Mouse (Mus musculus) c-Kit-positive CD71-positive TER-119-positive erythroid progenitor cells, embryonic 14.5 days (primary cell): ENCODE measurements around the gene 2700081O15Rik.
"Not testable (repeated sequence)": the region's sequence is repeated elsewhere in the genome, so short reads cannot be mapped to it uniquely, and the experiment has no call there.

Experiments
- DNase-seq: peaks from one replicate; pipeline ENCODE4 v3.0.0-alpha.2; 2013; ENCODE audit warnings: low spot score

Gene 2700081O15Rik

DNA sequence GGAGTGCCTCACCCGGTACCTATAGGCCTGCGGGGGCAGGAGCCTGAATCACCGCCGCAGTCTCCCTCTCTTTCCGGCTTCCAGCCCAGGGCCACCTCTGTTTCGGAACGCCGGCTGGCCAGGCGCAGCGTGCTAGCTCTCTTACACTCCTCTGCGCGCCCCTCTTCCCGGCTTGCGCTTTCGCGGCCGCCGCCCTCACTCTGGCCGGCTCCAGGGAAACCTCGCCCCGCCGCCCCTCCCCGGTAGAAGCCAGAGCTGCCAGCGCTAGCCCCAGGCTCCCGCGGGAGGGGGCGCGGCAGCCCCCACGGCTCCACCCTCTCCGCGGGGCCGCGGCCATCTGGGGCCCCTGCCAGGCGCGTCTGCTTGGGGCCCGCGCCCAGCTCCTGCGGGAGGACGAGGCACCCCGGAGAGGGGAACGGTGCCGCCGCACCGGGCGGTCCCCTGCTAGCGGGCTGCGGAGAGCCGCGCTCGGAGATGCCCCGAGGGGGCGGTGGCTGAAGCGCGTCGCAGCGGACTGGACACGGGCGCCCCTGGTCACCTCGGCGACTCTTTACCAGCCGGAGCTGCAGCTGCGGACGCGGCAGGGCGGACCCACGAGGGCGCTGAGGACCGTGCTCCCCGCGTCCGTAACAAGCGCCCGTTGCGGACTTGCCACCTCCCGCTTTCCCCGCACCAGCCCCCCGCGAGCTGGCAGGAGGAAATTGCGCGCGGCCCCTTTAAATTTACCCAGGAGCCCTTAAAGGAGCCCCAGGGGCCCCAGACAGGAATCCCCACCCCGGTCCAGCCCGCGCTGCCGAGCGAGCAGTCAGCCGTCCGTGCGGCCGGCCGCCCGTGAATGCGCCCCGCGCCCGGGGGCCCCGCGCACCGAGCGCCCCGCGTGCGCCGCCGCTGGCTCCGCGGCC is at the start of gene 2700081O15Rik:
Gene 2700081O15Rik, plus strand, starts transcription at position 792 of the 902 bp plus-strand sequence.
- DNase-seq, result peak; percentile 49

DNA sequence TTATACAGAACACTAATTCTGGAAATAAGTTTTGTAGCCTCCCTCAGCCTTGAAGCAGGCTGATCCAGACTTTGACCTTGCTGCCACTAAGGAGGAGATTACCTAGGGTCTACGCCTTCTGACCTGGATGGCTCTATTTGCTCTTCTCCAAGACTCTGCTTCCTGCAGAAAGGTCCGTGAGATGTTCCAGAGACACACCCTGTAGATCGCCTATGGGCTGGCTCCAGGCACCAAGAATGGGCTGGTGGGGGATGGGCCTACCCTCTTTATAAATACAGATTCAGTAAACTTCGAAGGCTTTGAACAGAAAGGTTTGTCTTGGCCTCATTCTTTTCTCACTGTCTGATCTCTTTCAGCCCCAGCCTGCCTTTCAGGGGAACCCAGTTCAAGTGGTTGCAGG is 48.0 kb upstream of the 2700081O15Rik start:
- not testable (repeated sequence) for DNase-seq

DNA sequence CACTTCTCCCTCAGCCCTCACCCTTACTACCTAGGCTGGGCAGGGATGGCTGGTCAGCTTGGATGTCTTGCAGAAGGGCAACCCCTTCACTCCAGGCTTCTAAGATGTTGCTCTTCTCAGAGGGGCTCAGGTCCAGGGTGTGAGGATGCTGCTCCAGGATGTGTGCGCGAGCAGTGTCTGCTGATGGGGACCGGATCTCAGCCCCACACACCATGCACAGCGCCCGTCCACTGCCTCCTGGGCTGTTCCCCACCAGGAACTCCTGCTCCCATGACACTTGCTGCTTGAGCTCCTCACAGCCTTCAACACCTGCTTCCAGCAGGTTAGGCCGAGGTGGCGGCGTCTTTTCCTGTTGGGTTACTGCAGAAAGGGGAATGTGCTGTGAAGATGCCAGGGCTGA is 42.9 kb upstream of the 2700081O15Rik start:
- no peak for DNase-seq

DNA sequence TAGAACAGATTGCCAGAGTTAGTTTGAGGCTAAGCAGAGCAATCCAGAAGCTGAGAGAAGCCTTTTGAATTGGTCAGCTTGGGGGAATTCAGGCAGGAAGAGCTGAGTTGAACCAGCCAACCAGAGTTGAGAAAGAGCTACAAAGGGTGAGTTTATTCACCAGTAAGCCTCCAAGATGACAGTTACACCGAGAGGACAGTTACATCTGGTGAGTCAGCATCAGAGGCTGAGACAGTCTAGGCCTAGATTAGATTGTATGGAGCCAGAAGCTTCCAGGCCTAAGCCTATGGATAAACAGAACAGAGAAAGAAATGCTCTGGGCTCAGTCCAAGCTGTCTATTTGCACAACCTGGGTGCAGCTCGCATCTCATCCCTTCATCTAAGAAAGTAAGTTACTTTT is 39.8 kb upstream of the 2700081O15Rik start:
- DNase-seq, result no peak

DNA sequence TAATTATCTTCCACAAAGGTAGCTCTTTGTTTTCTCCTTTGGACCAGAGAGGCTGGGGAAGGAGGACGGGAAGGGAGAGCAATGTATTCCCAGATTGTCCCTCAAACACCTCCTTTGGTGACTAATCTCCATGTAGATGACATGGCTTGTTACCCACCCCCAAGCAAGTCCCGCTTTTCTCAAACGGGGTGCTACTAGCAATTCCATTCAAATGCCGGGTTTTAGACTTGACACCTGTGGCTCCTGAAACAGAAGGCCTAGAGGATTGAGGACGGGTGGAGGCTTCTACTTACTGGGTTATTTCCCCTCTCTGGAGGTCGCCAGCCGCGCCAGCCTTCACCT is 35.5 kb upstream of the 2700081O15Rik start:
- no peak for DNase-seq

DNA sequence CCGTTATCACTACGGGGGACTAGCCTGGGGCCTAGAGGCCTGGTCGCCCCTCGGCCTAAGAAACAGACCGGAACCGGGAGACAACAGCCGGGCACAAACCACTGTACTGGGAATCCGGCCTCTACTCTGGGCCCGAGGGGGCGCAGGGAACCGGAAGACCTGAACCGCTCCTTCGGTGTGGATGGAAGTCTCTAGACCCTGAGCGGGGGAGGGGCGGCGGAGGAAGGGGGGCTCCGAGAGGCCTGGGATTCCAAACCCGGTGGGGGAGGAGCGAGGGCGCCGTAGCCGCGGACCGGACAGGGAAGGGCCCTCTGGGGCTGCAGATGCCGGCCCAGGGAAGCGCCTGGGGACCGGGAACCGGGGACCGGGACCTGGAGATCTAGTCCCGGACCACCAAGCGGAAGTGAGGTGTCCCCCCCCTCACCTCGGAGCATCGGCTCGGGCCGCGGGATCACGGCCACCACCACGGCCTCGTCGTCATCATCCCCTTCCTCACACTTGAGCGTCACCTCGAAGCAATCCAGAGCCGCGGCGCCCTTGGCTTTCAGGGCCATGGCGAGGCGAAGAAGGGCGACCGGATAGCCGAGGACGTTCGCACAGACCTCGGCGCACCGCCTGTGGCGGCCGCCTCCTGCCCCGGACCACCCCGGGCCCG is 35.0 kb upstream of the 2700081O15Rik start:
- DNase-seq, result peak; percentile 27

DNA sequence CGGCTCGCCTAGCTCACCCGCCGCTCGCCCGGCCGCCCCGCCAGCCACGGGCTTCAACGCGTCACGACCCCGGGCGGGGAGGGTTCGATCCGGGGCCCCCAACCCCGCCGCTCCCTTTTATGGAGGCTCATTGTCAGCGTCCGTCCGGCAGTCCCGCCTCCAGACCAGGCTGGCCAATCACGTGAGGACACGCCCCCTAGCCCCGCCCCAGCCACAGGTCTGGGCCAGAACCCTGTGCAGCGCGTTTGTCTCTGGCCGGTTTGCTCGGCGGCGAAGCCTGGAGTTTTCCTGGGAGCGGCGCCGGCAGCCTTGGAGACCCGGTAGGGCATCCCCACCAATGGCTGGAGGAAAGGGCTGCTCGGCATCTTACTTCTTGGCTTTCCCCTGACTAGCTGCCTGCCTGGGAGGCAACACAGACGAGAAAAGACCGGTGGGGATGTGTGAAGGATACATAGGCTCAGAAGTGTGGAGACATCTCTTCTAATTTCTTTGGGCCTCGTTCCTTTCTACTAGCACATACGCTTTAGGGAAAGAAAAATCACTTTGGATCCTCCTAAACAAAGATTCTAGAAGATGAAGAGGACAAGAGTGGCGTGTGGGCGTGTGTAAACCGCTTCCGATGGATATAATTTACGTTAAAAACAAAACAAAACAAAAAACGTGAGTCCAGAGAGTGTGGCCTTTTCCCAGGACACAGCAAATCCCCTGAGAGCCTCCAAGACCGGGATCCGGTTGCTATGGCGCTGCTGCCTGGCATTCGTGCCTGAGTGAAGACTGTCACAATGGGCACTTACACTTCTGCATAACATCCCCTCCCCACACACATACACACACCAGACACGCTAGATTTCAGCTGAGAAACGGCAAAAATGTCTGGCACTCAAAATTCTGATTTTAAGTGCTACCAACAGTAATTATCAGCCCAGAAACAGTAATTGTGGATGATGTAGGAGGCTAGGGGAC is 34.2 kb upstream of the 2700081O15Rik start, which contains the start of gene Spindoc:
Gene Spindoc, minus strand, starts transcription at position 92 of the 963 bp plus-strand sequence.
- DNase-seq, result peak; percentile 90

DNA sequence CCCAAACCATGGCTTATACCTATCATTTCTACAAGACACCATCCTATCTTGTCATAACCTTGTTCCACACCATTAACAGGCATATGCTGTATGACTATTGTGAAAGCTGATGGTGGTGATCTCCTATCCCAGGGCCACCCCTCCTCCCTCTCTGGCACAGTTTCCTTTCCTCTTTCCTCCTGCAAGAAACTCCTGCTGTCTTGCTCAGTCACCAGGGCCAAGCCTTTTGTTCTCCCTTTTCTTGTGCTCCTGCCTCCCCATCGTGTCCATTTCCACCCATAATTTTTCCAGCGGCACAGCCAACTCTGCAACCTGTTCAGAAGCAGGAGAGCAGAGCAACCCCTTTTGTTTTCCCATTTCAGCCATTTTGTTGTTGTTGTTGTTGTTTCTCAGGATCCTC is 31.4 kb upstream of the 2700081O15Rik start:
- no peak for DNase-seq

DNA sequence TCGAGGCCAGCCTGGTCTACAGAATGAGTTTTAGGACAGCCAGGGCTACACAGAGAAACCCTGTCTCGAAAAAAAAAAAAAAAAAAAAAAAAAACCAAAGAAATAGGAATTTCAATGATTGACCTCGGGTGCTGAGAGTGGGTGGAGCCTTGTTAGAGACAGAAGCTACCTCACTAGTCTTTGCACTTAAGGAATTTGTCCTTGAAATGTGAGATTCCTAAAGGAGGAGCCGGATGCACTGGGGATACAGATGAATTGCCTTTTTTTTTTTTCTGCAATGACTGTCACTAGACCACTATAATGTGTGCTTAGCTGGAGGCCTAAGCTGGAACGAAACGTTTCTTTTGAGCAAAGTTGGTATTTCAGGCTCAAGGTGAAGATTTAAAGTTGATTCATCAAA is 28.9 kb upstream of the 2700081O15Rik start:
- no peak for DNase-seq

DNA sequence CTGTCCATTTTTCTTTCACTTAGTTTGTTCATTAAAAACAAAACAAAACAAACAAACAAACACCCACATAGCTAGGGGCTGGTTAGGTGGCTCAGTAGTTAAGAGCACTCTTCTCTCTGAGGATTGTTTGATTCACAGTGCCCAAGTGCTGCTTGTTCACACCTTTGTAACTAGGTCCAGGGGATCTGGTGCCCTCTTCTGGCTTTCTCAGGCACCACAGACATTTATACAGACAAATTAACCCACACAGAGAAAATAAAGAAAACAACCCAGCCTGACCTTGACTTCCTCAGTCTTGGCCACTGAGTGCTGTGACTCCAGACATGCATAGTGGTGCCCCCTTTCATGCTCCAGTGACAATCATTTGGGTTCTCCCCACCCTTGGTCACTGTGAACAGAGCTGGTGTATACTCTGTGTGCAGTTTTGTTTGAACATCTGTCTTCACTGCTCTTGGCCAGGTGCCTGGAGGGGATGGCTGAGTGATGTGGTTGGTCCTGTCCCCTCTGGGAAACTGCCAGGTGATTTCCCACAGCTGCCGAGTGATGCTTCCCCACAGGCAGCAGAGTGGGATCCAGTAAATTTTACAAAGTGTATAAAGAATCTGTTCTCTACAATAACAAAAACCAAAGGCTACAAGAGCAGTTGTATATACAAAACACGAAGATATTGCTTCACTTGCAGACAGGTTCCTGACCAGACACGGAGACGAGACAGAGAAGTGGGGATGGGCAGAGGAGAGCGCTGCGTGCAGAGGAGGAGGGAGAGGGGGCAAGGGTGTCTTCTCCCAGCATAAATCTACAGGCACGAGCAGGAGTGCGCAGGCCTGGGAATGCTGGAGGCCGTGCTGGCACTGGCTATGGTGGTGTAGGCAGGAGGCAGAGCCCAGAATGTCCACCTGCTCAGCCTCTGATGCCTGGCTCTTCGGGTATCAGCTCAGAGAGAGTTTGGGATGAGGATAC is 20.3 kb upstream of the 2700081O15Rik start:
- DNase-seq, result not testable (repeated sequence)

DNA sequence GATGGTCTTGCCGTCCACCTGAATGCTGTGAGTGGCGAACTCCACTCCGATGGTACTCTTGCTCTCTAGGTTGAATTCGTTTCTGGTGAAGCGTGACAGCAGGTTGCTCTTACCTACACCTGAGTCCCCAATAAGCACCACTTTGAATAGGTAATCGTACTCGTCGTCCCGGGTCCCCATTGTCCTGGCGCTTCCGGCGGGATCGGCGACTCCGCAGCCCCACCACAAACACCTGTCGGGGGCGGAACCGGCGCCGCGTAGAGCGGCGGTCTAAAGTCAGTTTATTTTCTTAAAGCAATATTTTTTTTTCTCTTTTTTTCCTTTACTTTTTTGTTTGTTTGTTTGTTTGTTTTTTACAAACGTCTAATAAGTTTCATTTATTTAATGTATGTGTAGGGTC is 18.5 kb upstream of the 2700081O15Rik start:
- DNase-seq, result not testable (repeated sequence)

DNA sequence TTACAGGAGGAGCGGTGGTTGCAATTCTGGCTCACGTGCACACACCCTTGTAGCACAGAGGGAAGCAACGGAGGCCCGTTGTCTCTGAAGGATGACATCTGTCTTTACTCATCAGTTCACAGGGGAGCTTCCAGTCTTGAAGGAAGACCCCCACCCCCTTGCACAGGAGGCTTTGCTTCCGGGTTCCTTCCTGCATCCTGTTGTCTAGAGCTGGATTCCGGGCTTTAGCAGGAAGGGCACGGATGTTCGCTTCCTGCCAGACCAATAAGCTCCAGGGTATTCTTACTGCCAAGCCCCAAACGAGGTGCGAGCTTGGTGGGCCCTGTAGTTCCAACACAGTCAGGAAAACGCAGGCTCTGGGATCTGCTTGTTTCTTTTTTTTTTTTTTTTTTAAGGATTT is 16.8 kb upstream of the 2700081O15Rik start:
- no peak for DNase-seq

DNA sequence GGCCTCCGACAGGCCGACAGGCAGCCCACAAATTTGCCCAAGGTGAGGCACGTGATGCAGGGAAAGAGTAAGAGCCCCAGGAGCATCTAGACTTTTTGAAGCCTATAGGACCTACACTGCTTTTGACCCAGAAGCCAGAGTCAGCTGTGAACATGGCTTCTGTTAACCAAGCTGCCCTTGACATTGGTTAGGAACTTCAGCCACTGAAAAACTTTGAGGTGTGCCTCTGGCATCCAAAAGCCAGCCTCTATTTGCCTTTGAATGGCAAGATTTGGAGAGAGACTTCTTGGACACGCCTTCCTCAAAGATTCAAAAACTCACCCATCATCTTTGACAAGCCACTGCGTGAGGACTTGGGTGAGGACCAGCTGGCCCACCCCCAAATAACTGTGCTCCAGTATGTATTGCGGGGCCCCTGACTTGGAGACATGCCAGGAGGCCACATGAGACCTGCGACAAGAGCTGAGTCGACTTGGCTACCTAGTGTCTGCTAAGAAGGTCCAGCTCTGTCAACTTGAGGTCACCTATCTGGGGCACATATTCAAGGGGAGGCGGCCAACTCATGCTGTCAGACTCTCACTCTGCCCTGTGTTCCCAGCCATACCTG is 12.7 kb upstream of the 2700081O15Rik start:
- no peak for DNase-seq

DNA sequence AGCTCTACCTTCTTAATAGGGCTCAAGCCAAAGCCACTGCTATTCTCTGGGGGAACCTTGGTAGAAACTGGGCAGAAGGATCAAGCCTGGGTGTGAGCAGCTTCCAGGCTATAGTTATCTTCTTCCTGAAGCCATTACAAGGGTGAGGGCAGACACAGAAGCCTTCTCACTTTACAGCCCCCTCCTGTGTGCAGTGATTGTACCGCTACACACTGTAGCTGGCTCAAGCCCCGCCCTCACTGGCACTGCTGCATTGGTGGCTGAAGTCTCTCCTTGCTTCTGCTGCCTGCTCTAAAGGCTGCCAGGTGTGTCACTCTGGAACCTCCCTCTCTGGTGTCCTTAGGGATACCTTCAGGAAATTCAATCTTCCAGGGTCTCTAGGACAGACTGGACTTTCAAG is 5.1 kb upstream of the 2700081O15Rik start:
- no peak for DNase-seq

DNA sequence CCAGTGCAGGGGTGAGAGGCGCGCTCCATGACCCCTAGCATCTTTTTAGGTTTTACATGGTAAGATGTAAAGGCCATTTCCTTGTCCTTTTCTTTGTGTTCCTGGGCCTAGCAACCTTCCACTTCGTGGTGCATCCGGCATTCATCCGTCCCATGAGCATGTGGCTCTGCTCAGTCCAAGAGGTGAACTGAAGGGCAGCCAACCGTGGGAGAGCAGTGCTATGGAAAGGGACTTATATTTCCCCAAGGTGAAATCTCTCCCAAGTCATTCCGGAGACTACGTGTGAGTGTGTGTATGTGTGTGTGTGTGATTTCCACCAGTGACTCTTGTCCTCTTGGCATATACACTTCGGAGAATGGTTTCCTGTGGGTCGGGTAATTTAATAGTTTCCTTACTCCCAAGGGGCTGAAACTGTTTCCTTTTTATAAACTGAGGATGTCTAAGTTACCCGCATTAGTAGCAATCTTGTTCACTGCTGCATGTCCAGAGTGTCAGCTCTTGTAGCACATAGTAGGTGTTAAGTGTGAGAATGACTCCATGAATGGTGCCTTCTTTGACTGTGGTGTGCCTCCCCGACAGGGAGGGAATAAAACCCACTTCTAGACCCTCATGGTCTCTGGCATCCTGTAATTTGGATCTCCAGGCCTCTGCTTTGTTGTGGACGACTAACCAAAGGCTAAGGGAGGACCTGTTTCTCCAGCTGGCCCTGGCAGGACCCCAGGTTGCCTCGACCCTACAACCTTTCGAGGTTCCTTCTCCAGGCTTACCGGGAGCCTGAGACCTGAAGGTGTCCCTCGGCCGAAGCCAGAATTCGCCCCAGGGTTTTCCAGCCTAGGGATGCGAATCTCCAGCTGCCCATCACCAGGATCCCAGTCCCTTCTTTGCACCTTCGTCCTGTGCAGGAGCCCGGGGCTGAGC is 1.2 kb upstream of the 2700081O15Rik start:
- no peak for DNase-seq

DNA sequence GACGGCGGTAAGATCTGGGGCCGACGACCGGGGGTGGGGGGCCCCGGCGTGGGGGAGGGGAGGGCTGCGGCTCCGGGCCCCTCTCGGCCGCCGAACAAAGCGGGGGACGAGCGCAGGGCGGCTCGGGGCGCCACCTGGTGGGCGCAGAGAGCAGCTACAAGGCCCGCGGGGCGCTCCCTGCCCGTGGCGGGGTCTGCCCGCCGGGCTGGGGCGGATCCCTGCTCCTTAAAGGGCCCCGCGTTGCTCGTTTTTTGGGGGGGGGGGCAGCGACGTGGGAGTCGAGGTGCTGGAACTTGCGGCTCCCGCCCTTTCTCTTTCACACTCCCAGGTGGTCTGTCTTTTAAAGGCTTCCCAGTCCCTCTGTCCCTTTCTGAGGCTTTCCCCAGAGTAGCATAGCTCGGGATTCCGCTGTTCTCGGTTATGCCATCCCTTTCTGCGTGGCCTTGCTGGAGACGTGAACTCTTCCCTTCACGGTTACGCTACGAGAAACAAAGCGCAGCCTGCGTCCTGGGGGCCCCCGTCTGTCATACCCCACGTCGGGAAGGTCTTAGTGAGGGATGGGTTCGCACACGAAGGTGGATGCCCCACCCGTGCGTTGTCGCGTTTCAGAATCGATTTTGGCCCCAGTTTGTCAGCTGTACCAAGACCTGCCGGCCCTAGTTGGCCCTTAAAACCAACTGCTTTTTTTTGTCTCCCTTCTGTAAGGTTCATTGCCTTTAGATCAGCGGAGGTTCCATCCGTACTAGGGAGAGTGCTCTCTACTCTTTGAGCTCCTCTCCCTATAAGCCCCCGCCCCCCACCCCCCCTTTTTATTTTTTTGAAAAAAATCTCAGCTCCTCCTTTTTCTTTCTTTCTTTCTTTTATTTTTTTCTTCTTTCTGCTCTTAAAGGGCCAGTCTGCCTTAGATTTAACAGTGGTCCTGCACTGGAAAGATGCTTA is 755 bp downstream of the 2700081O15Rik start:
- peak; percentile 69 for DNase-seq

DNA sequence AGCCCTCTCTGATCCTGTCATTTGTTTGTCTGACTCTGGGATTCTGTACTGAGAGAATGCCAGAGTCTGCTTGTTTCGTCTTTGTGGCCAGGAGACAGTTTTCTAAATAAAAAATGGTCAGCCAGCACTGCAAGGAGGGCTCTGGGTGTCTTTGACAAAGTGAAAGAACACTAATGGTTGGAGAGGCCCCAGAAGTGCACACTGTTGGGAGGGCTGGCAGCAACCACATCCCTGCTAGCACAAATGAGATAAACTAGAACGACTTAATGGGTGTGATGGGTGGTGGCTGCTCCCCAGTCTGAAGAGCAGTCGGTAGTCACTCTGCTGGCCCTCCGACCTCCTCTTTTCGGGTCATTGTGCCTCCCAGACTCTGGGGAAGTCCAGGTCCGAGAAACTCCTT is 1.7 kb downstream of the 2700081O15Rik start:
- peak; percentile 45 for DNase-seq

DNA sequence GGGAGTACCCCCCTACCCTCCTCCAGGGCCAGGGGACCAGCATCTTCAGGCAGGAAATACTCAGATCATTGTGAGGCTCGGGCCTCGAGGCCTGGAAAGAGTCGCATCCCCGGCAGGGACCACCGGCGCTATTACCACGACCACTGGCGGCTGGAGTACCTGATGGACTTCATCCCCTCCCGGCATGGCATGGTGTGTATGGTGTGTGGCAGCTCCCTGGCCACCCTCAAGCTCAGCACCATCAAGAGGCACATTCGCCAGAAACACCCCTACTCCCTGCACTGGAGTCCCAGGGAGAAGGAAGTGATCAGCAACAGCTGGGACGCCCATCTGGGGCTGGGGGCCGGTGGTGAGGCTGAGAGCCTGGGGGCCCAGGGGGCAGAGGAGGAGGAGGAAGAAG is 2.7 kb downstream of the 2700081O15Rik start:
- no peak for DNase-seq
